Mouse (Mus musculus) fibroblast of lung, adult 2 months (primary cell): ENCODE results near the gene Dync1li2.

ENCODE experiments used
- DNase-seq: peaks from one replicate; pipeline ENCODE4 v3.0.0-alpha.2; 2011; ENCODE audit warnings: low read depth

Dync1li2 gene

DNA sequence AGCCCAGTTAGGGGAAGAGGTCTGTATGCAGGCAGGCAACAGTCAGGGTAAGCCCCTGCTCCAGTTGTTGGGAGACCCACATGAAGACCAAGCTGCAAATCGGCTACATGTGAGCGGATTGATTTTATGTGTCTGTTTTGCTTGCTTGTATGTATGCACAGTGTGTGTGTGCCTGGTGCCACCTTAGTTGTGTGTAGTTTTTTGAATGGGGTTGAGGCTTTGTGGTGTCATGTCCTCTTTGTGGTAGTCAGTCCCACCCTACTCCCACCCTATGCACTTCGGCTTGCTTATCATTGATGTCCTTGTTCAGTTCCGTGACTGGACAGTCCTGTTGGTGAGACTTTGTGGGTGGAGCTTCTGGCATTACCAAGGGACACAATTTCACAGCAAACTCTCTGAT is 29.1 kb downstream of the Dync1li2 start:
- DNase-seq, result no peak

DNA sequence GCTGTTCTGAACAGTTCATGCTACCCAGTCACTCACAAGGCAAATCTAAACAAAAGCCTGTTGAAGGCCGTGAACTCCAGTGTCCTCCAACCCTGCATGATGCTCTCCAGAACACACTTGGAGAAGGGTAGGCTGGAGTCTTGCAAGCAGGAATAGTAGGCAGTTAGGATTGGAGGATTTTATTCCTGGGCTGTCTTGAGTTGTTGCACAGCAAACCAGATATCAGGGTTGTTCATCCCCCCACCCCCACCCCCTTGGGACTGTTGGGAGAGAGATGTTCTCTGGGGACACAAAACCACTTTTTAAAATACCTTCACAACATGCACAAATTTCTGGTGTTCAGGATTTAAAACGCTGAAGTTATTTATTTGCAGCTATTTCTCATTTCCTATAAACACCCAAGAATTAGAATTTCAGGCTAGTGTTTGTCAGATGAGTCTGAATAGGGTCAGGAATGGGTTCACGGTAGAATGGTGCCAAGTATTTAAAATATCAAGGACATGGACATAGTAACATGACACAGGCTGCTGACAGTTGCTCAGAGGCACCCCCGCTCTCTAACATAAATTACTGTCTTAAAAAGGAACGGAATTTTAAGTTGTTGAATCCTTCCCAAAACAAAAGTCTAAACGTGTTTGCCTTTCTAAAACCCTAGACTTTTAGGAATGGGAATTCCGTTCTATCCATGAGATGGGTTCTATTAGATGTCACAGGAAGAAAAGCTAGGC is 29.9 kb downstream of the Dync1li2 start:
- no peak for DNase-seq

DNA sequence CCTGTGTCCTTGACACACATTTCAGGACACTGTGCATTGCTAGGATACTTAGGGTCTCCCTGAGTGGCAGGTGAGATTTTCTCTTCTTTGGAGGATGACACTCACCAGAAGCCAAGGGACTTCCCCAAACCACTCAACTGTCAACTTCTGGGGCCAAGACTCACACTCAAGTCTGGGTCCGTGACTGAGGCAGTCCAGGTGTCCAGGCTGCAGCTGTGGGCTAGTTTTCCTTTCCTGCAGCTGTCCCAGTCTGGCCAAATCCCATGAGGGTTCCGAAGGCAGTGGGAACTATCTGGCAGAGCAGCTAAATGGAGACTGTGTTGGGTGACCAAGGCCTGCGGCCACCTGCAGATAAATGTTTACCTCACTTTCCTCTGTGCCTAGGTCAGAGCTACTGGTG is 30.9 kb downstream of the Dync1li2 start:
- DNase-seq, result no peak

DNA sequence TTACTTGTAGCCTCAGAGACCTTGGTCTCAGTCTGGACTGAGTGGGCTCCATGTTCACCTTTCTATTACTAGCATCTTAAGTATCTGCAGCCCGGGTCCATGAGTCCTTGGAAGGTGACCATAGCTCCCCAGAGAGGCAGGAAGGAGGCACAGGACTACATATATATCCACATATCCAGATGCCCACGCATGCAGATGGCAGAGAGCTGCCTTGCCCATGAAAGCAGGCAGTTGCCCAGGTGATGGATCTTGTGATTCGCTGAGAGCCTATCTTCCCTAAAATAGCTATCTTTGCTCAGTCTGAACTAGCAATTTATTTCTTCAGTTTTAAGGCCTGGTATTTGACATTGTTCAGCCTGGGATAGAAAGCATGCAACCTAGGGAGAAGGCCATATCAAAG is 31.4 kb downstream of the Dync1li2 start:
- no peak for DNase-seq

DNA sequence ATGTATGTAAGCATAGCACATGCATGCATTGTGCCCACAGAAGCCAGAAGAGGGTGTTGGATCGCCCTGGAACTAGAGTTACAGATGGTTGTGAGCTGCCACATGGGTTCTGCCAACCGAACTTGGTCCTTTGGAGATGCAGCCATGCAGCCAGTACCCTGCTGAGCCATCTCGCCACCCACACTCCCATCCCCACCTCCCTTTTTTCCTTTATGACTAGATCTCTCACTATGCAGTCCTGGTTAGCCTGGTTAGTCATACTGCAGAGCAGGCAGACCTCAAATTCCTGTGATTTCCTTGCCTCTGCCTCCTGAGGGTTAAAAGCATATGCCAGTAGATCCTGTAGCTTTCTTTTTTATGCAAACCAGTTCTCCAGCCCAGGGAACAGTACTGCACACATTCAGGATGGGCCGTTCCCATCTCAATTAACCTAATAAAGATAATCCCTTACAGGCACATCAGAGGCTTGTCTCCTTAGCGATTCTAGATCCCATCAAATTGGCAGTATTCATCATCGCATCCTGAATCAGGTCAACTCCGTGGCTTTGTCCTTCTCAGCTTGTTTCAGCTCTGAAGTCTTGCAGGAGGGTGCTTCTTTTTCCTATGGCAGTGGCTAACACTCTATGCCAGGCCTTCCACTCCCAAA is 32.1 kb downstream of the Dync1li2 start:
- peak; percentile 46 for DNase-seq

DNA sequence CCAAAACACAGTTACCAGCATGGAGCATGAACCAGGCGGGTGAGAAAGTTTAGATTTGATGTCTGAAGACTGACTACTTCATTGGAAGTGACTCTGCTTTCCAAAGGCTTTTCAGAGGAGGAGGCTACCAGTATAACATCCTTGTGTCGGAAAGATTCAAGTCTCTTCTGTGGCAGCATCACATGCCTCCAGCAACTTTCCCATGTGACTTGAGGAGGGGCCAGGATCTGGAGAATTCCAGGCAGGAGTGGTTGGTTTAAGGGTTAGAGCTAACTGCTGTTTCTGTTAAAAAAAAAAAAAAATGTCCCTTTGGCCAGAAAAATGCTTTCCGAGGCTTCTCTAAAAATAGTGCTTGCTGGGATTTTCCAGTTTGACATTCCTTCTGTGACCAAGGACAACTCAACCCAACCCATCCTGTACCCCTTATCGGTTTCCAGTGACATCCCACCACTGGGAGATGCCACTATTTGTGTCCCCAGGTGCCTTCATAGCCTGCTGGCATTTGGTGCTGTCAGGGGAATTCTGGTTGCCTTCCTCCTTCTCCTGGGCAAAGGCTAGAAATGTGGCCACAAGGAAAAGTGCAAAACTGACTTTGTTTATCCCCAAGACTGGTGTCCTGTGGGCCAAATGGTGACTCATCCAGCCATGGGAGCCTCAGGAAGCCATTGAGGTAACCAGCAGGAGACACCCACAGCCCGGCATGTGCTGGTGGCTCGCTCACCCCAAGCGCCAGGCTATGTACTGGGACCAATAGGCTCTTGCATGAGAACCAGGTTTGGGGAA is 34.3 kb downstream of the Dync1li2 start:
- no peak for DNase-seq

DNA sequence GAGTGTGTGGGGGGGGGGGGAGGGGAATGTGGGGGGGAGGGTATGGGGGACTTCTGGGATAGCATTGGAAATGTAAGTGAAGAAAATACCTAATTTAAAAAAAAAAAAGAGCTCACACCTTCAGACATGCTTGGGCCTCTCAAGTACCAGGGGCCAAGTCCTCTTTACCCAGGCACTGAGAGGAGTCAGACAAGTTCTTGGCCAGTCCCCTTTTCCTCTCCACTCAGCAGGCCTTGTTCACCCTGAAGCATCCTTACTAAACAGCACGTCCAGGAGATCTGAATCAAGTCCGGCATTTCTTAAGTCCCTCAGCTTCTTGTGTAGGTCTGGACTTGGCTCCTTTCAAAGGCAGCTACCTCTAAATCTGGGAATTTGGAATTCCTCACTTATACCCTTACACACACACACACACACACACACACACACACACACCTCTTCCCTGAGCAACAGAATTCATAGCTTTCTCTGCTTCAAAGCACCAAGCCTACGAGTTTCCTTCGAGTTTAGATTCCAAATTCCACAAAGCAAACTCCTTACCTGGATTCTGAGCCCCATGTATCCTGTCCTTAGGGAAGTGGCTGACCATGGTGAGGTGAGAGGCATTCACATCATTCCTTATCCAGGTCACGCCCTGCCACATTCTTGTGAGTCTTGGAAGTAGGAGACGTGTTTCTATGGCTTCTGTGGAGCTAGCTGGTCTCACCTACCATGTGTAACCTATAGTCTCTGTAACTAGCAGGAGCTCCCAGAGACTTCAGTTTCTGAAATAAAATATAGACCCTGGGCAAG is 36.3 kb downstream of the Dync1li2 start:
- no peak for DNase-seq

DNA sequence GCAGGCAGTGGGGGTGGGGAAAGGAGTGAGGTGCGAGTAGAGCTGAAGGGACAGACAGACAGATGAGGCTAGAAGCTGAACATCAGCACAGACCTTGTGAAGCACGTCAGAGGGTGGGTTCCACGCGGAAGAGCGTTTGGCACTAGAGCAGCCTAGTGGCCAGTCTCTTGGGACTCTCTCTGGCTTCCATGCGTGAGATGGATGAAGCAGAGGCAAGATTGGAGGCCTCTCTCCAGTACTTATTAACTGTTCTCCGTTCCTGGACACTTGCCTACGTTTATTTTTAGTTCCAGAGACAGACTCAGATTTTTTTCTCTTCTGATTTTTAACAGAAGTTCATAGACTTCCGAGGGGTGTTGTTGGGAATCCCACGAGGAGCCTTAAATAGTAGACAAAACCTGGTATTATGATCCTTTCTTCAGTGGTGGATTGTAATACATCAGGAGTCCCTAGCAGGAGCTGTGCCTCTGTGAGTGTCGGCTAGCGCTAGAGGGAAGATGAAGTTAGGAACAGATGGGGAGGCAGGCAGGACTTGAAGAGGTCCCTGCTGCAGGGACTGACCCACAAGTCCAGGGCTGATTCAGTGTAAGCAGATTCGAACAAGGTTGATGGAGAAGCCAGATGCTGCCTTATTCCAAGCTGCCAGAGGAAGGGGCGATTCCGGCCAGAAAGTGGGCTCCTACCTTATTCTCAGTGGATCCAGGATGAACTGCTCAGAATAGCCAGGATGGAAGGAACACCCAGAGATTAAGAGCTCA is 37.2 kb downstream of the Dync1li2 start:
- DNase-seq, result no peak

DNA sequence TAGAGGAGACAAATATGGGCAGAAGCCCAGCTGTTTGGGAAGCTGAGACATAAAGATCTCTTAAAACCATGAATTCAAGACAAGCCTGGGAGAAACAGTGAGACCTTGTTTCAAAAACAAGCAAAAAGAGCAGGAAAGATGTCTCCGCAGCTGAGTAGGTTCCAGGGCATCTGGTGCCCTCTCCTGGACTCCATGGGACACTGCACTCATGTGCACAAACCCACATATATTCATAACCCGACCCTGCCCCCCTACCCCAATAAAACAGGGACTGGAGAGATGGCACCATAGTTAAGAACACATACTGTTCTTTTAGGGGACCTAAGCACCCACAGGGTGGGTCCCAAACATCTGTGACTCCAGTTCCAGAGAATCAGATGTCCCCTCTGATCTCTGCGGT is 39.3 kb downstream of the Dync1li2 start:
- no peak for DNase-seq

DNA sequence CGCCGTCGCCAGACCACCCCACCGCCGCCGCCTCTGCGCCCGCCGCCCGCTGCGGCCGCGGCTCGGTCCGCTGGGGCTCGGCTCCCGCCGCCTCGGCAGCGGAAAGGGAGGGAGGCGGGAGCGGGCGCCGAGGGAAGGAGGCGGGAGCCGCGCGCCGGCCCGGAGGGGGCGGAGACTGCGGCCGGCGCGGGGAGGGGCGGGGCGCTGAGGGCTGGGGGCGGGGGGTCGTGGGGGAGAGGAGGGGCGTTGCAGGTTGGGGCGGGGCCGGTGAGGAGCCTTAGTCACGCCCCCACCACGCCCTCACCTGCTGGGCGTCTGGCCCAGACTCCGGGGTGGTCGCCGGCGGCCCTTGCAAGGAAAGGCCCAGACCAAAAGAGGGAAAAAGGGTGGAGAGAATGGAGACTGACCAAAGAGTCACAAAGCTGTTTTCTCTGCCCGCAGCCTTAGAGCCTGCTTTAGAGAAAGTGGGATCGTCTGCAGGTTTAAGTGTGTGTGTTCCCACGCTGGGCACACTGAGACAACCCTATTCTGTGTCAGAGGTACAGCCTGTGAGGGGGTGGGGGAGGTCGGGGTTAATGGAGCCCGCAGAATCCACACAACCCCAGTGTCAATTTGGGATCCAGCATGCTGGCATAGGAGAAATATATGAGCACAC is 47.0 kb downstream of the Dync1li2 start, which contains the start of gene Cmtm4:
TSS of gene Cmtm4 (minus strand) at position 105 of the 655 bp plus-strand sequence.
- DNase-seq, result no peak

DNA sequence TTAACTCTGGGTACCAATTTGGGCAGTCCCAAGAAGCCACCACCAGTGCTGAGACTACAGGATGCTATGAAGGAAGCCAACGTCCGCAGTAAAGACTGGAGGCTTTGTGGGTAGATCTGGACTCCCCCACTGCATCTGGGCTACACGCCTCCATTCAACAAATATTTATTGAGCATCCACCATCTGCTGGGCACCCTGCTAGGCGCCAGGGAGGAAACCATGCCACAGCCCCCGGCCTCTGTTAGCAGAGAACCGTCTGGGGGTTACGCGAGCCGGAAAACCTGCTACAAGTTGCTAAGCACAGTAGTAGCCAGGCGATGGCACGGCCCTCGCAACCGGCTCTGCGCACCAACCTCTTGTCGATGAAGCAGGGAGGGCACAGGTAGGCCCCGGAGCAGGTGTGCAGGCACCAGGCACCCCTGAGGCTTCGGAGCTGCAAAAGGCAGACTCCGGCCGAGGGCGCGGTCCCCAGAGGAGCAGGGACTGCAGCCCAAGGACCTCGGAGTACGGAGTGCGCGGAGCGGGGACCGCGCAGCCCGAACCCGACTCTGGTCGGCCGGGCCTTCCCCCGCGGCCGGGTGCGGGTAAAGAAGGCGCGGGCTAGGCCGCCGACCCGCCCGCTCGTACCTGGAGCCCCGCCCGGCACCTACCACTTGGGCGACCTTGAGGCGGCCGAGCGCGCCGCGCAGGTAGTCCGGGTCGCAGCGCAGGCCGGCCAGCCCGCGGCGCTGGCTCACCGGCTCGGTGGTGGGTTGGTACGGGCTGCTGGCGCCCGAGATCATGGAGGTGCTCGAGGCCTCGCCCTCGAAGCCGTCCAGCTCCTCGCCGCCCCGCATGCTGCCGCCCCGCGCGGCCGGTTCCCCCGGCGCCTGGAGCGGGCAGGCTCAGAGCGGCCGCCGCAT is 47.8 kb downstream of the Dync1li2 start:
- no peak for DNase-seq

DNA sequence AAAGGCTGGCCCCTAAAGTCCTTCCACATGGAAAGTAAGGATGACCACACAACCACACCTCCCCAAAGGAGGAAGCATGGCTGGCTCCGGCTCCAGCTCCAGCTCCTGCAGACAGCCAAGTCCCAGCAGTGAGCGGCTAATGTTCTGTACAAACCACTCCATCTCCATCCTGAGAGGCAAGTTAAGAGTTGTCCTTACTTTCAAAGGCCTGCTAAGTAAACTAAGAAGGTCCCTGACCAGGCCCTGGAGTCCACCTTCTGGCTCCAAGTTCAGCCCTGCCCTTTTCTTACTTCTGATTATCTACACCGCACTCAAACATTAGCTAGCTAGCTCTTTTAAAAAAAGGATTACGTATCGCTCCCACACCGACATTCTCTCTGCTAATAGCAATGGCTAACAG is 49.1 kb downstream of the Dync1li2 start:
- DNase-seq, result no peak

DNA sequence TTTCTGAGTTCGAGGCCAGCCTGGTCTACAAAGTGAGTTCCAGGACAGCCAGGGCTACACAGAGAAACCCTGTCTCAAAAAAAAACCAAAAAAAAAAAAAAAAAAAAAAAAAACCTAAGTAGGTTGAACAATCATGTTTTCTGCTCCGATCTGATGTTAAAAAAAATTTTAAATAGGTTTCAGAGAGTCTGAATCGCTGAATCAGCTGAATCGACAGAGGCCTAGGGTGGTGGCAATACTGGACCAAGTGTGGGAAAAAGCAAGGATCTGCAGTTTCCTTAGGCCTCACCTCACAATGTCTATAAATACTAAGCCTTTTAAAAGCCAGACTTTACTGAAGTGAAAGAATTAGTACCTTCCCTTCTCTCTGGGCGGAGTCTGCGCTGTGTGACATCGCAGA is 49.7 kb downstream of the Dync1li2 start:
- DNase-seq, result no peak

DNA sequence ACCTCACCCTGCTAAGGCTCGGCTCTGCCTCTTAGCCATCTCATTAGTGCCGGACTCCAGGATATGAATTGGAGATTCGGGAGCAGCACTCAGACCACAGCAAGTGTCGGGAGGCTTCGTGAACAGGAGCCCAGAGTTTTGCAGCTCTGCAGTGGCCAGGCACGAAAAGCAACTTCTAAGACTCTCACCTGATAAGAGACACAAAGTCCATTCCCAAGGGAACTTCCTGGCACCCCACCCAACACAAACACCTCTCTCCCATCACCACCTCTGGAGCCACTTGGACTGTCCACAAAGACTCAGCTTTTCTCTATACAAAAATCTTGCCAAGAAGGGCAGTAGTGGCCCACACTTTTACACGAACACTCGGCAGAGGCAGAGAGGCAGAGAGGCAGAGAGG is 52.6 kb downstream of the Dync1li2 start:
- no peak for DNase-seq

DNA sequence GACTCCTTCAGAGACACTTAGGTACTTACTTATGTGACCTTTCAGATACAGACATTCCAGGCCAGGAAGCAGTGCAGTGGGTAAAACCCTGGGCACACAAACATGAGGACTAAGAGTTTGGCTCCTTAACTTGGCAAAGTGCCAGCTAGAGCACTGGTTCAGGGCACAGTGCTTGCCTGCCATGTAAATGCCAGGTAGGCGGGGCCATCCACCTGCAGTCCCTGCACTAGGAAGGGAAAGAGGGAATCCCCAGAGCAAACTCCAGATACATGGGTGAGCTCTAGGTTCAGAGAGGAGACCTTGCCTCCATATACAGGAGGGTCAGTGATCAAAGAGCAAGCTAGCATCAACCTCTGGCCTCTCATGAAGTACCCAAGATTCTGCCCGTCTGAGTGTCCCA is 54.9 kb downstream of the Dync1li2 start:
- DNase-seq, result no peak

DNA sequence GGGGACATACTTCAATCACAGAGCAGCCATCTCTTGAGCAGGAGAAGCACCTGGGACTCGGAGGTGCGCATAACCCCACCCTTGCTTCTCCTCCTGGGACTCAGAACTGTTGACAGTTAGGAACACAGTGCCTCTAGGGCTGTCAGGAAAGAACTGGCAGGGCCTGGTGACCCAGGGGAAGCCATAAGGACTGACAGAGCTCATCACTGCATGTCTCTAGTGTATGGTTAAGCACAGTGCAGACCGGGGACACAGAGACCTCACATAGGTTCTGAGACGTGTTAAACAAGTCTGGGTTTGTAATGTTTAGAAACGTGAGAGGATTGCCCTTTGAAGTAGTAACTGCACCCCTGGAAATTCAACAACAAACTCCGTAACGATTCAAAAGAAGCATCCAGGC is 55.3 kb downstream of the Dync1li2 start:
- no peak for DNase-seq

DNA sequence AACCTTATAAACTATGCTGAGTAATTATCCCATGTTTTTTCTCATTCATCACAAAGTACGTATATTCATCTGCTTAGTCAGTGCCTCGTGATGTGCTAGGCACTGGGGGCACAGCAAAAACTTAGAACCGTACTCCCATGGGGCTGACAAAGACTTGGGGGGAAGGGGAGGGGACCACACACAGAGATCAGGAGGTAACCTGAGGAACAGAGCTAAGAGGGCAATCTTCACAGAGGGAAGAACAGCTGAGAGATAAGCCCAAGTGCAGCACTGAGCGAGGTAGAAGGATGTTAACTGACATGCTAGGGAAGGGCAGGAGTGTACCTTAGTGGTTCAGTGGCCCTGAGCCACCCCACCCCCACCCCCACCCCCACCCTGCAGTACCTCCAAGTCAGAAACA is 56.2 kb downstream of the Dync1li2 start:
- no peak for DNase-seq

DNA sequence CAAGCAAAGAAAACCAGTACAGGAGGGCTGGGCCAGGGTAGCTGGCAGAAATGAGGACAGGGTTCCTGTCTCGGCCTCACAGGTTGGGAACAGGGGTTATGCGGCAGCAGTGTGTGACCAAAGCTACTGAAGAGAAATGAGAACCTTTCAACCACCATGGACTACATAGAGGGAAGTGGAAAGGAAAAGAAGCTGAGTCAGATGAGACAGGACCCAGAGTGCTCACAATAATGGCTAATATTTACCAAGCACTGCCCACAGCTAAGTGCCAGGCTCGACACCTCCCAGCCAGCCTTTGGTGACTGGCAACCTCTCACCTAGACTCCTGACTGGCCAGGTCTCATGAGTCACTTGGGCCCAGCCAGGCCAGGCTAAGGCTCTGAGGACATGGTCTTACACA is 58.9 kb downstream of the Dync1li2 start:
- DNase-seq, result no peak

DNA sequence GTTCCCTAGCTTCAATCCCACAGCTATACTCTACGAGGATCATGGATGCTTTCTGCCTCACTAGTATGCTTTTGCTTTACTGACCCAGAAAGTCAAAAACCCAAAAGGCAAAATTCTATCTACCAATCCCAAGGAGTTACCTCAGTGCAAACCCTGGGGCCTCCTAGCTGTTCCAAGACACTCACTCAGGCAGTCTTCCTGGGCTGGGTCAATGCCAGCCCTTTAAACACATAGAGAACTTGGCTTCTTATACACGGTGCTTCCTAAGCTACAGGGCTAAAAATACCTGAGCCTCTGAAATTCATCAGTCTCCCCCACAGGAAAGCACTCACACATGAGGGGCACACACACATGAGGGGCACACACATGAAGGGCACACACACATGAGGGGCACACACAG is 59.6 kb downstream of the Dync1li2 start:
- DNase-seq, result no peak

DNA sequence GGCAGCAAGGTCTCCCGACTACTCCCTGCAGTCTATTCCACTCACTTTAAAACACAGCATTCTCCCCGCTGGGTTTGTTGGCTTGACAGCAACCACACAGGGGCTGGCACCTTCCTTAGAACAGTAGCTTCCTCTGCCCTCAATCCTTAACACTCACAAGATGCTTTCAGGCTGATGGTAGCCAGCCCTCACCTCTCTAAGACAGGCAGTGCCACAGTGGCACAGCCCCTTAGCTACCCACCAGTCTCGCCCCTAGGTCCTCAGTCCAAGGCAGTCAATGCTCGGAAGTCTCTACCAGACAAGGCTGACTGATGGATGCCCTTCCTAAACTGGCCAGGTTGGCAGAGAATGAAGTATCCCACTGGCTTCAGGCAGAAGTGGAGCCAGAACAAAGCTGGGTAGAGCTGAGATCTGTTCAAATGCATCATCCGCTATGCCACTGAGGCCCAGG is 61.9 kb downstream of the Dync1li2 start:
- no peak for DNase-seq
